Mouse (Mus musculus): ENCODE data around the gene Cnih3. TPM values are rescaled to one million over a fixed set of nuclear protein-coding genes. Genes with fewer than 3 reads are reported as not detected.

Cnih3 gene
- total RNA-seq, 2 experiments from 2014 or later: not detected

- DNase-seq: no peak
Measured at GRCm38 (mm10) chr1:181453106-181453505, 100.7 kb downstream of the Cnih3 start.

GRCm38 (mm10) chr1:181456911-181457310 lies 104.5 kb downstream of the Cnih3 start:
- no peak for DNase-seq

- no peak for DNase-seq
Measured at GRCm38 (mm10) chr1:181459431-181460105, 107.1 kb downstream of the Cnih3 start.

- DNase-seq: no peak
Measured at GRCm38 (mm10) chr1:181460283-181460682, 107.9 kb downstream of the Cnih3 start.

- DNase-seq: no peak
Measured at GRCm38 (mm10) chr1:181461484-181461883, 109.1 kb downstream of the Cnih3 start.

GRCm38 (mm10) chr1:181462051-181462905 lies 109.8 kb downstream of the Cnih3 start:
- DNase-seq: peak; percentile 26 to 58

- DNase-seq: no peak
Measured at GRCm38 (mm10) chr1:181462906-181463179, 110.4 kb downstream of the Cnih3 start.

- peak; percentile 27 to 51 for DNase-seq
Measured at GRCm38 (mm10) chr1:181465027-181465426, 112.6 kb downstream of the Cnih3 start.

- DNase-seq: no peak
Measured at GRCm38 (mm10) chr1:181466040-181466439, 113.6 kb downstream of the Cnih3 start.

GRCm38 (mm10) chr1:181466601-181467320 lies 114.3 kb downstream of the Cnih3 start:
- no peak for DNase-seq

- DNase-seq: no peak
Measured at GRCm38 (mm10) chr1:181467321-181467670, 114.9 kb downstream of the Cnih3 start.

GRCm38 (mm10) chr1:181469415-181469814 lies 117.0 kb downstream of the Cnih3 start:
- DNase-seq: no peak

GRCm38 (mm10) chr1:181476141-181476540 lies 123.7 kb downstream of the Cnih3 start:
- no peak for DNase-seq

- no peak for DNase-seq
Measured at GRCm38 (mm10) chr1:181476557-181476956, 124.1 kb downstream of the Cnih3 start.

GRCm38 (mm10) chr1:181484696-181485095 lies 132.3 kb downstream of the Cnih3 start:
- no peak for DNase-seq

GRCm38 (mm10) chr1:181503471-181503870 lies 151.0 kb downstream of the Cnih3 start:
- no peak for DNase-seq

GRCm38 (mm10) chr1:181505367-181505766 lies 152.9 kb downstream of the Cnih3 start:
- no peak for DNase-seq

Other genes starting within 250 kb of the Cnih3 start
- gene Nvl, start 208.4 kb upstream of the Cnih3 start, total RNA-seq (2021): 10 to 100 TPM; 15.8 to 18.8 TPM
- gene Cnih4, start 207.9 kb upstream of the Cnih3 start, total RNA-seq (2021): 10 to 100 TPM; 46.1 to 60.5 TPM
- 100 to 1,000 TPM; 139 to 142 TPM for gene Wdr26, start 140.6 kb upstream of the Cnih3 start, total RNA-seq (2021)
- not detected for gene Ccdc121, start 158.8 kb downstream of the Cnih3 start, total RNA-seq (2021)
- gene Dnah14, start 223.9 kb downstream of the Cnih3 start, total RNA-seq (2021): under 1 TPM in 1 of 2 experiments, not detected in 1; 0.03 TPM